Mouse (Mus musculus) kidney, embryonic 16.5 days (tissue): ENCODE measurements around the gene Pde3a. TPM values are rescaled to one million over a fixed set of nuclear protein-coding genes. Genes with fewer than 3 reads are reported as not detected.

Experiments used
- ATAC-seq: fragments of 200-750 bp; cut with Nextera tagmentation; 2 replicates; pipeline ENCODE4 v1.8.0; 2017; ENCODE audit warnings: moderate TSS enrichment; ENCODE audit not compliant: low FRiP score, low TSS enrichment
- H3K27ac ChIP-seq: fragments of 300-500 bp; sonication (generic); 2 replicates; pipeline ENCODE4 v1.5.1; 2014; ENCODE audit warnings: low read length
- H3K27me3 ChIP-seq: fragments of 300-500 bp; sonication (generic); 2 replicates; pipeline ENCODE4 v1.6.1; 2014; ENCODE audit warnings: low read length, control low read depth, mixed read lengths; ENCODE audit not compliant: insufficient read depth
- H3K36me3 ChIP-seq: fragments of 300-500 bp; sonication (generic); 2 replicates; pipeline ENCODE4 v1.6.1; 2014; ENCODE audit warnings: low read length, control low read depth, mixed read lengths; ENCODE audit not compliant: insufficient read depth
- H3K4me1 ChIP-seq: fragments of 300-500 bp; sonication (generic); 2 replicates; pipeline ENCODE4 v1.6.1; 2014; ENCODE audit warnings: low read length, control low read depth, mixed read lengths; ENCODE audit not compliant: insufficient read depth
- H3K4me2 ChIP-seq: fragments of 300-500 bp; sonication (generic); replicated peaks from 2 replicates; pipeline ENCODE4 v1.6.1; 2014; ENCODE audit warnings: low read depth, low read length
- H3K4me3 ChIP-seq: fragments of 300-500 bp; sonication (generic); 2 replicates; pipeline ENCODE4 v1.5.1; 2014; ENCODE audit warnings: mild to moderate bottlenecking, low read length
- H3K9ac ChIP-seq: fragments of 300-500 bp; sonication (generic); replicated peaks from 2 replicates; pipeline ENCODE4 v1.6.1; 2014; ENCODE audit warnings: low read length
- H3K9me3 ChIP-seq: fragments of 300-500 bp; sonication (generic); 2 replicates; pipeline ENCODE4 v1.6.1; 2016; ENCODE audit warnings: low read length, control low read depth
- WGBS: fragments of 180-500 bp; shearing (Covaris S2); extraction: QIAGEN DNeasy Blood & Tissue Kit; methylation state at CpG from one replicate; pipeline ENCODE4 v1.1.7; 2014; 5-methylcytosine and 5-hydroxymethylcytosine counted together
- polyA plus RNA-seq: library from polyadenylated mRNA; unstranded; fragments of >200 nt; fragmentation: Nextera tagmentation; extraction: Ambion mirVana; gene quantifications from 2 replicates; pipeline ENCODE4 v1.2.1, GENCODE M21; 2015

Pde3a gene
- polyA plus RNA-seq: 11.5 and 12.1 TPM in 2 replicates

DNA sequence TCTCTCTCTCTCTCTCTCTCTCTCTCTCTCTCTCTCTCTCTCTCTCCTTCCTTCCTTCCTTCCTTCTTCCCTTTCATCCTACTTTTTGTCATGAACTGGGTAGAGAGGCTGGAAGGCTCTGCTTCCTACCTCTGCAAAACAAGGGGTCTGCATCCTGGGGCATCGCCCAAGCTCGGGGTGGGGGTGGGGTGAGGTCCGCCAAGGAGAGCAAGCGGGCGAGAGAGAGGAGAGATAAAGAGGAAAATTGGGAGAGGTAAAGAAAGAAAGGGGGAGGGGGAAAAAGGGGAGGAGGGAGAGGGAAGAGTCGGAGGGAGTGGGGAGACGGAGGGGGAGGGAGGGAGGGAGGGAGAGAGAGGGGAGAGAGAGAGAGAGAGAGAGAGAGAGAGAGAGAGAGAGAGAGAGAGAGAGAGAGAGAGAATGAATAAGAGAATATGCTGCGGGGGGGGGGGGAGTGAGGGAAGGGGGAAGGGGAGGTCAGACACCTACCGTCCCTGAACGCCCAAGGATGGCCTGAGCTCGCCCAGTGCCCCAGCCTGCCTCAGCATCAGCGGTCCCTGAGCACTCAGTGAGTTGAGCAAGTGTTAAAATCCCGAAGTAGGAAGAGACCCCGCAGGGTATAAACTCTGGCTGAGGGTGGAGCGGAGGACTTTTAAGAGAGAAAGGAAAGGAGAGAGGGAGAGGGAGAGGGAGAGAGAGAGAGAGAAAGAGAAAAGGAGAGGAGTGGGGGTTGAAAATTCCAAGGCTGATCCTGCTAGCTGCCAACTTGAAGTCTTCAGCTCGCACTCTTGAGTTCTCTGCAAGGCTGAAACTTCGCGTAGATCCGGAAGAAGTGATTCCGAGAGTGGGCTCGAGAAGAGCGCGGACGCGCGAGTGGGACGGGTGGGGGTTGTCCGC is at the start of gene Pde3a:
Pde3a (plus strand) TSS at position 579 of the 894 bp plus-strand sequence.
- Histone ChIP-seq H3K27ac (peak within 1 kb of the TSS; percentile 88), H3K4me3 (peak within 1 kb of the TSS; percentile 65), H3K4me2 (peak within 1 kb of the TSS; percentile 79), H3K9me3 (no peaks in the 10 kb centered on the region), H3K36me3 (no peaks in the 10 kb centered on the region), H3K4me1 (0 out of 2 replicates have a peak, but pooled peaks cover 8% of the 10 kb centered on the region), H3K27me3 (peaks cover 10% of the 10 kb centered on the region), H3K9ac (peak within 1 kb of the TSS; percentile 82)
- WGBS: under 1% methylated on average over 25 of the region's 28 CpGs
- ATAC-seq: peak; percentile 62

DNA sequence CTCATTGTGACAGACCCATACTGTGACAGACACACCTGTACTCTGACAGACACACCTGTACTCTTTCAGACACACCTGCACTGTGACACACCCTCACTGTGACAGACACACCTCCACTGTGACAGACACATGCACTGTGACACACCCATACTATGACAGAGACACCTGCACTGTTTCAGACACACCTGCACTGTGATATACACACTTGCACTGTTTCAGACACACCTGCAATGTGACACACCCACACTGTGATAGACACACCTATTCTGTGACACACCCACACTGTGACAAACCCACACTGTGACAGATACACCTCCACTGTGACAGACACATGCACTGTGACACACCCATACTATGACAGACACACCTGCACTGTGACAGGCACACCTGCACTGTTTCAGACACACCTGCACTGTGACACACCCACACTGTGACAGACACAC is 48.9 kb upstream of the Pde3a start:
- peak; percentile 35; the same call in 1 of the 2 replicates for ATAC-seq
- H3K27ac ChIP-seq: no peak overlapping the region
- no peaks in the 10 kb centered on the region for H3K27me3 ChIP-seq

DNA sequence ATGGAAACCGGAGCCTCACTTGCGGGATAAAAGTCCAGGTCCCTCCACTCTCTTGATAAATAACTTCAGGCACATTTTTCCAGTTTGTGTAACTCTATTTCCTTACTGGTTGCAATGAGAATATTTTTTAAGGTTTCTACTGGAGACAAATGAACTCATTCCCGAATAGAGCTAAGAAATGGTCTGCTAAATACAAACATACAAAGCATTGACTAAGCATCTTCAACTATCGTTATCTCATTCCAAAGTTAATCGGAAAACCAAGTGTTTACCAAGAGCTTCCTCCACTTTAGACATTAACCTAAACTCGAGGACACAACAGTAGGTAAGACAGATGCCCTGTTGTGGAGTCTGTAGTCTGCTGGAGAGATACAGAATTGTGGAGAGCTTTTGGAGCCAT is 41.5 kb upstream of the Pde3a start:
- no peaks in the 10 kb centered on the region for H3K4me1 ChIP-seq
- H3K4me3 ChIP-seq: no peak overlapping the region
- 82% methylated on average over 6 of the region's 6 CpGs for WGBS
- no peaks in the 10 kb centered on the region for H3K9me3 ChIP-seq
- no peaks in the 10 kb centered on the region for H3K27me3 ChIP-seq
- no peak overlapping the region for H3K9ac ChIP-seq
- no peak overlapping the region for H3K4me2 ChIP-seq
- no peaks in the 10 kb centered on the region for H3K36me3 ChIP-seq
- no peak overlapping the region for H3K27ac ChIP-seq
- ATAC-seq: no peak

More for the DNA sequence above, 48.9 kb upstream of the Pde3a start:
- H3K4me2 ChIP-seq: no peak overlapping the region
- no peaks in the 10 kb centered on the region for H3K4me1 ChIP-seq
- H3K36me3 ChIP-seq: no peaks in the 10 kb centered on the region
- no peak overlapping the region for H3K9ac ChIP-seq
- H3K4me3 ChIP-seq: no peak overlapping the region
- H3K9me3 ChIP-seq: no peaks in the 10 kb centered on the region

DNA sequence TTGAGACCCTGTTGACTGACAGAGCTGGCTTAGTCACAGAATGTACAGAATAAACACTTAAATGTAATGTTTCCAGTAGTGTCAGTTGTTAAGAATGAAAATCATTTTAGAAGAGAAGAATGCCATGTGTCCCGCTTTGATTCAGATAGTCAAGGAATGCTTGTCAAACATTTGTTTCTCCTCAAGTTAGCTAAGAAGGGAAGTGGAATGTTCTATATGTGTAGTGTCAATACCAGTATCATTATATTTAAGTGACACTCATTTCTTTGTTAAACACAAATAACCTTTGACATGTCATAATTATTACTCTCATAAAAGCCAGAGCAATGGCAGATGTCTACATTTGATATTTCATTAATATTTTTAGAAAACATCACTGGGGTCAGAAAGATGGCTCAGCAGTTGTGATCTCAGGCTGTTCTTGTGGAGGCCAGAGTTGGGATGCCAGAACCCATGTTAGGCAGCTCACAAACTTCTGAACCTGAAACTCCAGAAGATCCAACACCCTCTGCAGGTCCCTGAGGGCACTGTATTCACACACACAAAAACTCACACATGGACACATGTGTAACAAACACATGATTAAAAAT is 40.7 kb upstream of the Pde3a start:
- Histone ChIP-seq H3K9ac (no peak overlapping the region), H3K9me3 (no peaks in the 10 kb centered on the region), H3K36me3 (no peaks in the 10 kb centered on the region), H3K4me3 (no peak overlapping the region), H3K4me1 (no peaks in the 10 kb centered on the region), H3K27me3 (no peaks in the 10 kb centered on the region), H3K4me2 (no peak overlapping the region), H3K27ac (no peak overlapping the region)
- 59% methylated on average over 1 of the region's 1 CpGs for WGBS
- ATAC-seq: no peak

DNA sequence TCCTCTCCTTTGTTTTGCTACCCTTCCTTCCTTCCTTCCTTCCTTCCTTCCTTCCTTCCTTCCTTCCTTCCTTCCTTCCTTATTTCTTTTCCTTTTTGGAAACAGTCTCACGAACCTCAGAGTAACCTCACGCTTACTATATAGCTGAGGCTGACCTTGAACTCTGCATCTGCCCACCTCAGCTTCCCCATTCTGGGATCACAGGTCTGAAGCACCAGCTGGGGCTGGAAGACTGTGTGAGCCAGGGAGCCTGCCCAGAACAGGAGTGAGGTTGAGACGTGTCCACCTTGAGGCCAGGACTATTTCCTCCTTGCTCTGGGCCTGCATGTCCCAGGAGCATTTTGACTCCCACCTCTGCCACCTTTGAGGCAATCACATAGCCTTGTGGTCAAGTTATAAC is 39.0 kb upstream of the Pde3a start:
- no peak for ATAC-seq
- H3K4me1 ChIP-seq: no peaks in the 10 kb centered on the region
- H3K9ac ChIP-seq: no peak overlapping the region
- no peak overlapping the region for H3K27ac ChIP-seq
- H3K27me3 ChIP-seq: no peaks in the 10 kb centered on the region
- 89% methylated on average over 3 of the region's 3 CpGs for WGBS
- no peaks in the 10 kb centered on the region for H3K9me3 ChIP-seq
- H3K4me2 ChIP-seq: no peak overlapping the region
- no peaks in the 10 kb centered on the region for H3K36me3 ChIP-seq
- H3K4me3 ChIP-seq: no peak overlapping the region

DNA sequence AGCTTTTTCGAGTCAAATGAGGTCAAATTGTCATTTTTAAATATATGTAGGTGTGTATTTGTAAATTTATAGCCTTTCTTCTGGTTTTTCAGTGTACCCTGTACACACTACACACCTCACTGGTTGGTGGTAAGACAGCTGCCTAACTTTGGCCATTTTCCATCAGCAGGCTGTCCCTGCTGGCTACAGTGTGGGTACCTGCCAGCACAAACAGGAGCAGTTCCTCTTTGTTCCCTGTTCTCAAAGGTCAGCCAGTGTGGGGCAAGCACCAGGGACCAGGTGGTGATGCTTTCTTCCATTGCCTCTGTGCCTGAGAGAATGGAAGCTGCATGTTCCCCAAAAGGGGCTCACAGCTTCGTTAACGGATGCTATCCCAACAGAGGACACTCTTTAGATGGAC is 28.0 kb upstream of the Pde3a start:
- WGBS: 71% methylated on average over 3 of the region's 3 CpGs
- Histone ChIP-seq H3K4me2 (no peak overlapping the region), H3K9ac (no peak overlapping the region), H3K4me3 (no peak overlapping the region), H3K27ac (no peak overlapping the region), H3K9me3 (no peaks in the 10 kb centered on the region), H3K36me3 (no peaks in the 10 kb centered on the region), H3K27me3 (no peaks in the 10 kb centered on the region), H3K4me1 (no peaks in the 10 kb centered on the region)
- ATAC-seq: no peak

DNA sequence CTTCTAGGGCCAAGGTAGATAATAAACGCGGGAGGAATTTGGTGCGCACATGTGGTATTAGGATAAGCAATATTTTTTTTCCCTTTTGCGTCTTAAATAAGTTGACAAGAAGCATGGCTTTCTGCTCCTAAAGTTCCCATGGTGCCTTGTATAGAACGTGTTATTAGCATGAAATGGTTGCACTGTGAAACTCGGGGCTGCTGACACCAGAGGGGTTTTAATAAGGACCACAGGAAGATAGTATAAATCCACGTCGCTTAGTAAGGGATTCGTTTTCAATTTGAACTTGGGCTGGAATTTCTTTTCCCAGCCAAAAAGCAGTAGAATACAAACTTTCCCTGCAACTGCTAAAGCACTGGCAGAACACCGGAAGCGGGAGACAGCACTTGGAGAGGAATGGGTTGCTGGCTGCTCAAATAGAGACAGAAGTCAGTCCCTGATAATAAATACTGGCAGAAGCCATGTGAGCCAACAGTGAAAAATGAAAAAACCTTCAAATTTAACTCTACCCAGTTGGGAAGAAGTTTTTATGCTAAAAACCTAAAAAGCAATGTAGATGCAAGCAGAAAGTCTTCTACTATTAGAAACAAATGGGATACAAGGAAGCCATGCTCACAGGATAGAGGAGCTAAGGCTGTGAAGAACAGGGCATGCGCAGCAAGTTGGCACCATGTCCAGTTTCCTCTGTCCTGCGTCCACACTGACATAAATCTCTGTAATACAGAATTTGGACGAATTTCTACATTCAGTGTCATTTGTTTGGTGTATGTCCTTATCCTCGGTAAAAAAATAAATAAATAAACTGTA is 22.0 kb upstream of the Pde3a start:
- no peaks in the 10 kb centered on the region for H3K27me3 ChIP-seq
- no peak for ATAC-seq
- no peak overlapping the region for H3K27ac ChIP-seq
- H3K9me3 ChIP-seq: no peaks in the 10 kb centered on the region
- no peak overlapping the region for H3K4me2 ChIP-seq
- H3K9ac ChIP-seq: no peak overlapping the region
- no peak overlapping the region for H3K4me3 ChIP-seq
- H3K36me3 ChIP-seq: no peaks in the 10 kb centered on the region
- H3K4me1 ChIP-seq: no peaks in the 10 kb centered on the region
- 62% methylated on average over 15 of the region's 15 CpGs for WGBS

DNA sequence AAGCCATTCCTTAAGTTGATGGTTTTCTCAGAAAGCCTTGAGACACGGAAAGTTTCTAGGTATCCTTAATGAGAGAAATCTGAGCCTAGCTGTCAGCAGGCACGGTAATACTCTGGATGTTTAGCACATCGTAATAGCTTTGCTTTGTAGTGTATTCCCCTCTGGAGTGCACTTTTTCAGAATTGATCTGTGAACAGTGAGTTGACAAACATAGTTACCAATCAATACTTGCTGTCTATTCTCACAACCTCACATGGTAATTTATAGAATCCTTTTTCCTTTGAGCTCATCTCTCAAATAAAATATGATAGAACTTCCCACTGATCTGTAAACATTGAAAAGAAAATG is 21.4 kb upstream of the Pde3a start:
- H3K9ac ChIP-seq: no peak overlapping the region
- H3K4me1 ChIP-seq: no peaks in the 10 kb centered on the region
- no peak overlapping the region for H3K4me2 ChIP-seq
- no peaks in the 10 kb centered on the region for H3K9me3 ChIP-seq
- H3K4me3 ChIP-seq: no peak overlapping the region
- no peak overlapping the region for H3K27ac ChIP-seq
- 31% methylated on average over 3 of the region's 3 CpGs for WGBS
- ATAC-seq: no peak
- no peaks in the 10 kb centered on the region for H3K27me3 ChIP-seq
- H3K36me3 ChIP-seq: no peaks in the 10 kb centered on the region

DNA sequence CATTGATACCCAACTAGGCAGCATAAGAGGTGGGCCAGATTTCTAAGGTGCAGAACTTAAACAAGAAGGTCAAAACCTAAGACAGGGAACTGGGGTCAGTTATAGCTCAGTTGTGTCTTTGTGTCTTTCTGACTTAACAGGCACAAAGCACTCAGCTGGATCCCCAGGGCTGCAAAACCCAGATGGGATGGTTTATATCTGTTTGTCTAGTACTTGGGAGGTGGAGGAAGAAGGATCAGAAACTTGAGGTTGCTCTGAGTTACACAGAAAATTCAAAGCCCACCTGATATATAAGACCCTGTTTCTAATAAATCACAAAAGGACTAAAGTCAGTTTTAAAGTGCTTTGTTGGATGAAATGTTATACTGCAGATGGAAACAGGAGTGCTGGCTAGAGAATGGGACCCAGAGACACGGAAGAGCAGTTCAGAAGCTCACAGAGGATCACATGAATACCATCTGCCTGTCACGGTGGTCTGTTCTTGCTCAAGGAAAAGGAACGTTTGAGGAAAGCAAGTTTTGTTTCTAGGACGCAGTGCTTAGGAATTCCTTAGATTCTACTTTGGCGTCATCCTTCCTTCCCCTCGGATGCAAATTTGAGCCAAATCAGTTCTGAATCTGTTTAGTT is 16.2 kb upstream of the Pde3a start:
- Histone ChIP-seq H3K4me3 (no peak overlapping the region), H3K4me1 (no peaks in the 10 kb centered on the region), H3K9me3 (no peaks in the 10 kb centered on the region), H3K27me3 (no peaks in the 10 kb centered on the region), H3K9ac (no peak overlapping the region), H3K4me2 (no peak overlapping the region), H3K36me3 (no peaks in the 10 kb centered on the region), H3K27ac (no peak overlapping the region)
- WGBS: 52% methylated on average over 6 of the region's 6 CpGs
- peak; percentile 54; the same call in 1 of the 2 replicates for ATAC-seq
